Mouse (Mus musculus): Measurements from ENCODE around the gene Nap1l1.
"Not testable (repeated sequence)": the region's sequence is repeated elsewhere in the genome, so short reads cannot be mapped to it uniquely, and the experiment has no call there.

Nap1l1 gene

DNA sequence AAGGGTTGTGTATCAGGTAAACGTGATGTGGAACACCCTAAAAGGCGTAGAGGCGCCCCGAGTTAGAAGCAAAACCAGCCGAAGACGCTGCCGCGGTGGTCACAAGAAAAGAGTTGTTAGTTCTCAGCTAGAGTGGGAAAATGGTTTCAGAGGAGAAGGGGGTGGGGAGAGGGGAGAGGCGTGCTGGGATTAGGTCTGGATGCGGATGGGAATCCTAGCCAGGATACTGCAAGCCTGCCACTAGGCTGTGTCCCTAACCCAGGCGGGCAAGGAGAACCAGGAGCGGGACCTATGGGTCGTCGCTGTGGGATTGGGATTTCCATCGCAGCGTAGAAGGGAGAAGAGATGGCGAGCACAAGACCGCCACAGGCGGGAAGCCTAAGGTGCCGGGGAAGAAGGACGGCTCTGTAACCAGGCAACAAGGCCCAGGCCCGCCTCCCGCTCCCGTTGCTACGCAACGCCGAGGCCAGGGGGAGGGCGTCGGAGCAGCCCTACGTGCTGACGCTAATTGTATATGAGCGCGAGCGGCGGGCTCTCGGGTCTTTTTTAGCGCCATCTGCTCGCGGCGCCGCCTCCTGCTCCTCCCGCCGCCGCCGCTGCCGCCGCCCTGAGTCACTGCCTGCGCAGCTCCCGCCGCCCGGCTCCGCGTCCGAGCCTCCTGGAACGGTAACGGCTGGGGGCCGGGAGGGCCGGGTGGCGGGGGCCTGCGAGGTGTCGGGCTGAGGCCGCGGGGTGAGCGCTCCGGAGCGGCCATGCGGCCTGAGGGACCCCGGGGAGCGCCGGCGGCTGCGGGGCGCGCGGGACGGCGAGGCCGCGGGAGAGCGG is at the start of gene Nap1l1:
Gene Nap1l1, plus strand, starts transcription at position 538 of the 825 bp plus-strand sequence.
- peak; percentile 98 for DNase-seq

DNA sequence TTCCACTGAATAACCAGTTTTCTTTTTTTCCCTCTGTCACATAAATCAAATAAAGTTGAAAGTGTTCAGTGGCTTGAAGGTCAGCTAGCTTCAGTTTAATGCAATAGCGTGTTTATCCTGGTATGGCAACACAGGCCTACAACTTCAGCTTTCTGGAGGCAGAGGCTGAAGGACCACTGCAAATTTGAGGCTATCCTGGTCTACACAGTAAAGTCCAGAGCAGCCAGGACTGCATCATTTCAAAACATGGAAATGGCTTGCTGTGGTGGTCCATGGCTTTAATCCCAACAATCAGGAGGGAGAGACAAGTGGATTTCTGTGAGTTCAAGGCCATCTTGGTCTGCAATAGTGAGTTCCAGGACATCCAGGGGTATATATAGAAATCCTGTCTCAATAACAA is 46.5 kb upstream of the Nap1l1 start:
- no peak for DNase-seq

DNA sequence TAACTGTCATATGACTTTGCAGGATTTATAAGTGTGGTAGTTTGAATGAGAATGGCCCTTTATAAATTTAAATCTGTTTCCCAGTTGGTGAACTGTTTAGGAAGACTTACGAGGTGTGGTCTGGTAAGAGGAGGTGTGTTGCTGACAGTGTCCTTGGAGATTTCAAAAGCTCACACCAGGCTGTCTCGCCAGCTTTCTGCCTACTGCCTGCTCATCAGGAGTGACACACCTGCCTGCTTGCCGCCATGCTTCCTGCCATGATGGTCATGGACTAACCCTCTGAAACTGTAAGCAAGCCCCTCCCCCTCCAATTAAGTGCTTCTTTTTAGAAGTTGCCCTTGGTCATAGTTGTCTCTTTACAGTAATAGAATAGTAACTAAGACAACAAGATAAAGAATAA is 39.5 kb upstream of the Nap1l1 start:
- no peak for DNase-seq

DNA sequence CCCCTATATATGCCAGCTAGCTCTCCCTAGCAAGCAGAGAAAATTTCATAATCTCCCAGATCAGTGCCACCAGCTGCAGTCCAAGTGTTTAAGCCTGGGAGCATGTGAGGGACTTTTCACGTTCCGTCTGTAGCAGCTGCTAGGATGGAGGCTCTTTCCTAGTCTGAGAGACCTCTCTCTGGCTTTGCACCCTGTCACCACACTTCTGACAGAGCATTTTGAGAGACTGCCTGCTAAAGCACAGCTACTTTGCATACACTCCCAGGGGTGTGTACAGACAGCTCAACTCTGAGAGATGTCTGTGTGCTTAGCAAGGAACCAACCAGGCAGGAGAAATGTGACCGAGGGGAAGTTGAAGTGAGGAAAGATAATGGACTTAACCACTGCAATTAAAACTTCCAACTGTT is 32.0 kb upstream of the Nap1l1 start:
- no peak for DNase-seq

DNA sequence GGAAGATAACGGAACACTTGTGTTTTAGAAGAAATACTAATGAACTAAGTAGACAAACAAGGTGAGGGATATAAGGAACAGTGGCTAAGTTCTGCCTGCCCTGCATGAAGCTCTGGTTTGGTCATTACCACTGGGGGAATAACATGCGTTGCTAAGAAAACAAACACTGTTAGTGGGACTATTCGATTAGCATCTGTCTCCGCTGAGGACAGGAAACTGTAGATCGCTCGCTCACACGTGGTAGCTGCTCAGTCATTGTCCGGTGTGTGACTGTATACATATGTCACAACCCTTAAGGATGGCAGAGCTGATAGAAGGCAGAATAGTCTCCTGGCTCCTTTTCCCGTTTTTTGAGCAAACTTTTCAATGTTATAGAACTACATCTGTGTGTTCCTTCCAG is 28.8 kb upstream of the Nap1l1 start:
- no peak for DNase-seq

DNA sequence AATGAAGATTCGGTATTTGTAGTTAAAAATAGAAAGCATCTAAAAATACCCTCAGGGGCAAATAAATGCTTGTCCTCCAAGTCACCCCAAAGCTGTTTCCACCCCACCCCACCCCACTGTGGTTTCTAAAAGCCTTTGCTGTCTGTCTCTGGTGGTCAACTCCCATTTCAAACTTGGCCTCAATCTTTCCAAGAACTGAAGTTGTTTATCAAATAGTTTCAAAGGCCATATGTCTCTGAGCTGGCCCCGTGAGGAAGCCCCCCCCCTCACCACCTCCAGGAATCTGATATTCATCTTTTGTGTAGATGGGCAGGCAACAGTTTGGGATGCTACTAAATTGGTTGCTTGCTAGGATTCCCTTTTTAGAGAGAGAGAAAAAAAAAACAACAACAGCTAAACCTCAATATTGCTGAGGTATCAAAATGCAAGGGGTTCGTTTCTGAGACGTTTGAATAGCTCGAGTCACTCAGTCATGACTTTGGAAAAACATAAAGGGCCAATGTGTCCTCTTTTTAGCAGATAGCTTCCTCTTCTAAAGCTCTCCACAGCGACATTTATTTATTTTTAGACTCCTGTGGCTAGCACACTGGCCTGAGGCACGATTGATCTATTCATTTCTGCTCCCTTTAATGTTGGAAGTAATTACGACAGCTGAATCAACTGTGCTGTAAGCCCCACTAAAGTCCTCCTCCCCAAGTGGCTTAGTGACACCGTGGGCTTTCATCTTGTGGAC is 26.9 kb upstream of the Nap1l1 start:
- no peak for DNase-seq

DNA sequence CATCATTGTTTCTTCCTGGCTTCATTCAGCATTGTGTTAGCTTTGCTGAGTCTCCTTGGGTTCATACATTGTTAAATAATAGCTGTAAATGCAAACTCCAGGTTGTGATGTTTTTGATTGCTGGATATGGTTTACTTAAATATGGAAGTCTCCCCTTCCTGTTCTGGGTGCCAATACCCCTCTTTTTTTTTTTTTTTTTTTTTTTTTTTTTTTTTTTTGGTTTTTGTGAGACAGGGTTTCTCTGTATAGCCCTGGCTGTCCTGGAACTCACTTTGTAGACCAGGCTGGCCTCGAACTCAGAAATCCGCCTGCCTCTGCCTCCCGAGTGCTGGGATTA is 26.4 kb upstream of the Nap1l1 start:
- not testable (repeated sequence) for DNase-seq

DNA sequence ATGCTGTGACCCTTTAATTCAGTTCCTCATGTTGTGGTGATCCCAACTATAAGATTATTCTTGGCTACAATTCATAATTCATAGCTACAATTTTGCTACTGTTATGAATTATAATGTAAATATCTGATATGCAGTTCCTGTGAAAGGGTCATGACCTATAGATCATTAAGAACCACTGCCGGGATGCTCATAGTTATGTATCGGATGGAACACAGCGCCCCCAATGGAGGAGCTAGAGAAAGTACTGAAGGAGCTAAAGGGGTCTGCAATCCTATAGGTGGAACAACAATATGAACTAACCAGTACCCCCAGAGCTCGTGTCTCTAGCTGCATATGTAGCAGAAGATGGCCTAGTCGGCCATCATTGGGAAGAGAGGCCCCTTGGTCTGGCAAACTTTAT is 23.4 kb upstream of the Nap1l1 start:
- not testable (repeated sequence) for DNase-seq

DNA sequence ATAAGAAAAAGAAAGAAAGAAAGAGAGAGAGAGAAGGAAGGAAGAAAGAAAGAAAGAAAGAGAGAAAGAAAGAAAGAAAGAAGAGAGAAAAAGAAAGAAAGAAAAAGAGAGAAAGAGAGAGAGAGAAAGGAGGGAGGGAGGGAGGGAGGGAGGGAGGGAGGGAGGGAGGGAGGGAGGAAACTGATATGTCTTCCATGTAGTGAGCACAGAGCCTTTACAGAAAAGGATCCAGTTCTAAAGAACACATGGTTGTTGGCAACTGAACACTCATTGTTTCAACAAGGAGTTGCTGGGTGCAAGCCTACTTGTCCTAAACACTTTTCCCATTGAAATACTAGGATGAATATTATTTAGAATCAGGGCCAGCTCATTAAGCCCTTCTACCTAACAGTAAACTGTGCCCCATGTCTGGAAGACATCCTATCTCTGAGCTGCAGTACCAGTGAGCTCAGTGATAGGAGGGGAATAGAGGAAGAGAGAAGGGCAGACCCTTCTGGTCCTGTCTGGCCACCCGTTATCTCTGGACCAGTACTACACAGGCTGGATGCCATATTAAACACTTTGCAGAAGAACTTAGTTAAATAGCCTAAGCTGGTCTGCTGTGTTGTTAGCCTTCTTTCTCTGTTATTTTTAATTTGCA is 21.2 kb upstream of the Nap1l1 start:
- no peak for DNase-seq

DNA sequence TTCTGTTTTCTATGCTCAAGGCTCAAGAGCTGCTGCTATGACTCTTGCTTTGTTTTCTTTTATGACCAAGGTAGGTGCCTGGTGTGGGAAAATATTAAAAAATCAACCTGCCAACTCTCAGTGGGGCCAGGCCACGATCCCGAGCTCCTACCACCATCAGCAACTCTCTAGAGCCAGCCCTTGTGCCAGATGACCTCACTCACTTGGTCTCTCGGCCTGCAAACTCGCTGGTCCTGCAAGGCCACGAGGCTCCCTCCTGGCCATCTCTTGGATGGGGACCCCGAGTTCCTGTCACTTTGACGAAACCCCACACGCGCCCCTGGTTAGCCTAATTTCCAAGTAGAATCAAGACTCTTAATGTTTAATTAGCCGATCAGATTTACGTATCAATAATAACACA is 20.6 kb upstream of the Nap1l1 start:
- DNase-seq, result no peak

DNA sequence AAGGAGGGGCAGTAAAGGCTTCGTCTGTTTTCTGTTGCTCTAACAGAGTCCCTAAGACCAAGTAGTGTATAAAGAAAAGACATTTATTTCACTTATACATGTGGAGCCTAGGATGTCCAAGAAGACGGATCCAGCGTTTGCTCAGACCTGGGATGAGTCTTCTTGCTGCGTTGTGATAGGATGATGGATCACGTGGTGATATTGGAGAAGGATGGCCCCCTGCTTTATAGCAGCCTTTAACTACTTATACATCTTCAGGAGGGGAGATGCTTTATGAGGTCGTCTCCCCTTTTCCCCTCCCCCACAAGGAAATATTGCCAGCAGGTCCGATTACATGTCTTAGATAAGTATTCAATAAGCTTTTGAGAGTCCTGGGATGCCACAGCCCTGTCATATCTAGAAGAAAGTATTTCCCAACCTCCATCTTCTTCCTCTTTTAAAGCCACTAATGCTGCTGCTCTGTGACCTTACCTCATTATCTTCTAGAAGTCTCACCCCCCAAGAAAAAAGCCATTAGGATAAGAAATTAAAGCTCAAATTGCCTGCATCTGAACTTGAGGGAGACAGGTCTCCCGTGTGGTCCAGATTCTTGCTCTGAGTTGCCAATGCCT is 18.2 kb upstream of the Nap1l1 start:
- no peak for DNase-seq

DNA sequence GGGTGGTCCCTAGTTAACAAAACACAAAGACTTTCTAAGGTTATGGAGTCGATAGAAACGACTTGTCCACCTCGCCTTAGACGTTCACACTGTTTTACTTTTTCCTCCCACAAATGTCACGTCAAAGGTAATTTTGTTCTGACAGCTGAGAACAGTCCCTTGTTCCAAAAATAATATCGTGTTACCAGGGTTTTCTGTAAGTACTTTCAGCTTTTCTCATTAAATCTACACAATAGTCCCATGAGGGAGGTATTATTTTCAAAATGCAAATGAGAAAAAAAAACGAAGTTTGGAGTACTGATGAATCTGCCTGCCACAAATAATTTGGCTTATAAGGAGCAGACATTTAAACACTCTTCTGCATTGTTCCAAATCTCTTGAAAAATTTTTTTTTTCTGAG is 14.9 kb upstream of the Nap1l1 start:
- DNase-seq, result no peak

DNA sequence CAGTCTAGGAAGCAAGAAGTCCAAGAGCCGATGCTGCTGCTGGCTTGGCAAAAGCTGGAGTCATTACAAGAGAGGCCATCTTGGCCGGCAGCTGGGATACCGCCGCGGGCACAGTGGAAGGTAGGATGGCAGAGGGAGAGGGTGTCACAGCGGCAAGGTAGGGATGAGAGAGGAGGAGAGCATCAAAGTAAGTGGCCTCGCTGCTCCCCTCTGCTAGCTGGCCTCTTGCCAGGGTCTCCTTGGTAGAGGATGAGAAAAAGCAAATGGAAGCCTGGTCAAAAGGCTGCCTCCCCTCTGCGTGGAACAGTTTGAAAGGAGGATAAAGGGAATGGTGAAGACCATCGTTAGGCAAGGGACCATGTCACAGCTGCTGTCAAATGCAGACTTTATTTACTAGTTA is 14.0 kb upstream of the Nap1l1 start:
- DNase-seq, result no peak

DNA sequence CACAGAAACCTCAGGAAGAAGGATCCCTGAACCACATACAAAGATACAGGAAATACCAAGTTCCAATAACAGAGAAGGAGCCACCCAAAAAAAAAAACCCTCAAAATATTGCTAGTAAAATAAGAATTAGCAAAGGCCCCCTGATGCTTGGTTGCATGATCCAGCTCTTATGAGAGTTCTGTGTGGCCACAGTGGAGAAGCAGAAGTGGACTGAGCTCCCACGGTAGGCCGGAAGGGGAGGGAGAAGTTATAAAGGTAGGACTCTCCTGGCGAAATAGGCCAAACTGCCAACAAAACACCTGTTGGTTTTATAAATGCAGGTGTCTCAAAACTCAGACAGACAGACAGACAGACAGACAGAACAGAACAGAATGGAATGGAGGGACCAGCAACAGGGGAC is 13.1 kb upstream of the Nap1l1 start:
- DNase-seq, result no peak

DNA sequence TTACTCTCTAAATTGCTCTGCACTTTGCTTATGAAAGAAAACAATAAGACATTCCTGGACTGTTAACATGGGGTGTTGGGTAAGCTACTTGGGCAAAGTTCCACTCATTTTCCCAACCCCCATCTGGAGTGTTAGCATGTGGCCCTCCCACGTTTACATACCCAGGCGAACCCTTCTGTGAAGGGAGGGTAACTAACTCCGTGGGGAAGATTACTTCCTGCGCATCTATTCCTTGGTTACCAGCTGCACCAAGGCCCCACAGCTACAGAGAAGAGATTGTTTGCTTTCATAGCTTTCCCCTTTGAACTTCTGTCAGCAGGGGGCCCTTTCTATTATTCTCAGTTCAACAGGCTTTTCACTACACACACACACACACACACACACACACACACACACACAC is 12.6 kb upstream of the Nap1l1 start:
- DNase-seq, result no peak

DNA sequence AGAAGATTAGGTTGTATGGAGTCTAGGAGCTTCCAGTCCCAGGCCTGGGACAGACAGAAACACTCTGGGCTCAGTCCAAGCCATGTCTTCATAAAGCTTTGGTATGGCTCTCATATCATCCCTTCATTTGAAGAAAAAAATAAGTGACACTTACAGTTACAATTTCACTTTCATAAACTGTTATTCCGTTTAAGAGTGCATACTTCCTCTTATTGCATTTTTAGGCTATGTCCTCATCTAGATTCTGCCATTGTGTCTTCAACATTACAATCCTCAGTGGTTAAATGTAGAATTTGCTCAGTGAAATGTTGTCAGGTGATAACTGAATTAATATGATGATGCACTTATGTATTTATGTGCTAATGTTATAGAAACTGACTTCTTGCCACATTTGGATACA is 8.2 kb upstream of the Nap1l1 start:
- no peak for DNase-seq

DNA sequence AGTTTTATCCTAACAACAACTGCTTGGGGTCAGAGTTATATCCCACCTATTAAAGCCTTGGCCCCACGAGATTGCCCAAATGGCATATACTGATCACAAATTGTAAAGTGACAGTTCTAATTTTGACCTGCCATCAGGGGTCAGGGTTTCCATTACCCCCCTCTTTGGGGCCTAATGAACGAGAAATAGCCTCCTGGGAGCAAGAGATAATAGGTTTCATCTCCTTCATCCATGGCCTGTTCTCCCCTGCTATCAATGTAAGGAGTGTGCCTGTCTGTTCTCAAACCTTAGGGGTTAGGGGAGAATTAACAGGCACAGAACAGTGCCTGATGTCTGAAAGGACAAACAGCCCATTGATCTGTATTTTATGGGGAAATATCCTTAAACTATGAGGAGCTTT is 7.6 kb upstream of the Nap1l1 start:
- DNase-seq, result no peak

DNA sequence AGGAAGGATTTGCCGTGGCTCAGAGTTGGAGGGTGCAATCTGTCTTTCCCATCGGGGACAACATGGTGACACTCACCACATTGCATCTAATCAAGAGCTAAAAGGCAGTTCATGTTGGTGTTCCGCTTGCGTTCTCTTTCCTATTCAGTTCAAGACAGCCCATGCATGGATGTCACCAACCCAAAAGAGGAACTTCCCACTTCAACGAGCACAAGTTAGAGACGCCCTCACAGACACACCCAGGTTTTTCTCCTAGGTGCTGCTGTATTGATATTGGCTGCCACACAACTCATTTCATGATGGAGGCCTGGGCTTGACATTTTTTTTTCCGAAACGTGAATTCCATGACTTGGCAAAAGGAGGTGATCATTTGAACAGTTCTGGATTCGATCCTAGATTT is 1.9 kb upstream of the Nap1l1 start:
- no peak for DNase-seq

DNA sequence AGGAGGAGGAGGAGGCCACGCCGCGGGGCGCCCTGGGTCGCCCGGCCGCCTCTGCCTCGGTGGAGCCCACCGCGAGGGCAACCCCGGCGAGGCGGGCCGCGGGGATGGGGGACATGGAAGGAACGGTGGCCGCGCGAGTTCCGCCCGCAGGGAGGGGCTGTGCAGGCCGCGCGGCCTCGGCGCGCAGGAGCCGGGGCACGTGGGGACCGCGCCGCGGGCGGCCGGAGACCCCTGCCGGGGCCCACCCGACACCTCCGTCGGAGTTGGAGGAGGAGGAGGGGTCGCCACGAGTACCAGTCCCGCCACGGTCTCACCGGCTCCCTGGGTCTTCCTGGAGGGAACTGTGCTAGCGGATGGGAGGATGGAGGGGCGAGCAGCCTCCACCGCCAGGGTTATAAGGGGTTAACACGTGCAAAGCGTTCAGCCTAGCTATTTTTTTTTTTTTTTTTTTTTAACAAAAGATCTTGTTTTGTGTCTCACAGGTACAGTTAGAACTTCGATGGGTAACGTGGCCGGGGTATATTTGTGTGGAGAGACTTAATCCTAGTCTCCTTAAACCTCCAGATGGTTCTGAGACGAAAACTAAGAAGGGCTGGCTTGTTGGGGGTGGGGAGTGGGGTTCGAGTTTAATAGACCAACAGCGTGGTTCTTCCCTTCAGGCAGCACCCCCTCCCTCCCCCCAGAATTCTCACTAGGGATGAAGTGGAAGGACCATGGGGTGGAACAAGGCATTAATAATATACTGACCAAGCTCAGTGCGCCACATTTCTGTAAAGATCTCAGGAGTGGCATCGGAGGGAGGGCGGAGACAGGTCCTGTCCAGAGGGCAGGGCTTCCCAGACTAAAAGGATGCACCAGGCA is 718 bp downstream of the Nap1l1 start:
- DNase-seq, result peak; percentile 47

DNA sequence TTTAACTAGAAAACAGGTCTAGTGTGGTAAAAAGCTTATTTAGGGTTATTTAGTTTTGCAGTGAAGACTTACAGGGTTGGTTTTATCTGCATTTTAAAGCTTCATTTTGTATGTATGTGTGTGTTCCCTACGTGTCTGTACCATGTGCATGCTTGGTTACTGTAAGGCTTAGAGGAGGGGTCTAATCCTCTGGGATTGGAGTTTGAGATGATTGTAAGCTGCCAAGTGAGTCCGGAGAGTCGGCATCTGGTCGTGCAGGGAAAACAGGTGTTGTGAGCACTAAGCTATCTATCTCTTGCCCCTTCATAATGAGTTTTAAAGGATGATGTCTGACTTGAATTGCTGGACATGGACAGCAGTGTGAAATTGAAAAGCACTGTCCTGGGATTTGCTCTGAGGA is 3.3 kb downstream of the Nap1l1 start:
- no peak for DNase-seq

DNA sequence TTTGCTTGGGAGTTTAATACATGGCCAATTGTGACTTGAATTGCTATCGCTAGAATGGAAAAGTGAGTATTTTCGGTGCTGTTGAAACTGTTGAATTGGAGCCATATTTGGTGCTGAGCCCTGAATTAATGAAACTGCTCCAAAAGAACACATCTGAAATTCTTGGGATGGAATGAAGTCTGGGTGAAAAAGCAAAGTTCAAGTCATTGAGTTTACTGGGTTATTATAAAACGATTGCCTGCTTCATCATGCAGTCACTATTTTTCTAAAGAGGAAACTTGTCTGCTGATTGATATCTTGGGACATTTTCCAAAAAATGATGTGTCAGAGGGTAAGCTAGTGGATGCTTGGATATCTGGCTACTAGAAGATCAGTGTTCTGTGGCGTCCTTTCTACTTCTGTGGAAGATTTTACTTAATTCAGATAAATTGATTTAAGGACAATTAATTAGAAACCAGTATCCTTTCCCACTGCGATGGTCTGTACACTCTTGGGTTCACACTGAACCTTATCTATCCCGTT is 4.0 kb downstream of the Nap1l1 start:
- DNase-seq, result no peak

DNA sequence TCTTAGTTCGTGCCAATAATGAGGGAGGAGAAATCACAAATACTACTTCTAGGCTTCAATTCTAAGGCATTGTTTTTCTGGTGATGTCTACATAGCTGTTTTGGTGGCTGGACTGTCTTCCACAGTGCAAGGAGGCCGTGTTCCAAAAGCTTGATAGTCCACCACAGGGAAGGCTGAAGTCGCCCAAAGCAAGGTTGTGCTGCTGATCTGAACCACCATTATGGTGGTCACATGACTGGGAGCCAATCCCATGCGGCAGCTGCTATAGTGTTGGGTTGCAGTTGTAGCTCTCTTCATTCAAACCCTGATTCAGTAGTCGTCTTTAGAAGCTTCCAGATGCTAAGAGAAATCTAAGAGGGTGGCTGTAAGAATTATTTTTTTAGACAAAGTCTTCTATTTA is 6.6 kb downstream of the Nap1l1 start:
- no peak for DNase-seq

DNA sequence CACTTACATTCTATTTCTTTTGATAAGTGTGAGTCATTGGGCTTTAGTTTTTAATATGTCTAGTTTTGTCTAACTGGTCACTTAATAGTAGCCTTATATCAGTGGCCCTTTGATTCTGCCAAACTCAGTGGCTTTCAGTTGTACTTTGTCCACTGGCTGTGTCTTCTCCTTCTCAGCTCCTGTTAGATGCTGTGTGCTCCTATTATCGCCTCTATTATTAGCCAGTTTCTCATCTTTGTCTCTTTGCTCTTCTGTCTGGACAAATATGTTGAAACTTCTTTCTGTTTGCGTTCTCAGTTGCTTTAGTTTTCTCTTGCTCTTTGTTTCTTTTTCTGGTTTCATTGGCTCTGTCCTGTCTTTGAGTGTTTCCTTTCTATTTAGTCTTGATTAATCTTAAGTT is 9.6 kb downstream of the Nap1l1 start:
- no peak for DNase-seq
